Mouse (Mus musculus) erythroblast, embryonic 14.5 days (primary cell): Measurements from ENCODE around the gene Psmd8. TPM values are rescaled to one million over a fixed set of nuclear protein-coding genes. Genes with fewer than 3 reads are reported as not detected.

Source experiments
- H3K27me3 ChIP-seq: 2 replicates; pipeline ENCODE4 v1.6.1; 2012; ENCODE audit warnings: inconsistent platforms; ENCODE audit not compliant: control insufficient read depth
- H3K36me3 ChIP-seq: 2 replicates; pipeline ENCODE4 v1.6.1; 2012; ENCODE audit warnings: mild to moderate bottlenecking, inconsistent platforms; ENCODE audit not compliant: control insufficient read depth
- H3K4me1 ChIP-seq: 2 replicates; pipeline ENCODE4 v1.6.1; 2012; ENCODE audit warnings: inconsistent platforms; ENCODE audit not compliant: control insufficient read depth
- H3K4me3 ChIP-seq: replicated peaks from 2 replicates; pipeline ENCODE3; 2012; ENCODE audit warnings: moderate library complexity, mild to moderate bottlenecking, inconsistent platforms
- H3K9me3 ChIP-seq: 2 replicates; pipeline ENCODE4 v1.6.1; 2012; ENCODE audit warnings: low read length, inconsistent platforms, mixed read lengths; ENCODE audit not compliant: control insufficient read depth
- GATA1 ChIP-seq: IDR thresholded peaks from 2 replicates; pipeline ENCODE4 v1.6.1; 2012; ENCODE audit warnings: low read length, inconsistent platforms, mixed read lengths
- TAL1 ChIP-seq: IDR thresholded peaks from 3 replicates; pipeline ENCODE4 v1.6.1; 2012; ENCODE audit warnings: low read length, inconsistent platforms, mixed read lengths
- polyA plus RNA-seq: library from polyadenylated mRNA; stranded (reverse); fragments of >175 nt; gene quantifications from 2 replicates; pipeline ENCODE4 v1.2.3, GENCODE M21; 2012

Psmd8 gene
- polyA plus RNA-seq, 1 experiment, result 15.7 TPM

DNA sequence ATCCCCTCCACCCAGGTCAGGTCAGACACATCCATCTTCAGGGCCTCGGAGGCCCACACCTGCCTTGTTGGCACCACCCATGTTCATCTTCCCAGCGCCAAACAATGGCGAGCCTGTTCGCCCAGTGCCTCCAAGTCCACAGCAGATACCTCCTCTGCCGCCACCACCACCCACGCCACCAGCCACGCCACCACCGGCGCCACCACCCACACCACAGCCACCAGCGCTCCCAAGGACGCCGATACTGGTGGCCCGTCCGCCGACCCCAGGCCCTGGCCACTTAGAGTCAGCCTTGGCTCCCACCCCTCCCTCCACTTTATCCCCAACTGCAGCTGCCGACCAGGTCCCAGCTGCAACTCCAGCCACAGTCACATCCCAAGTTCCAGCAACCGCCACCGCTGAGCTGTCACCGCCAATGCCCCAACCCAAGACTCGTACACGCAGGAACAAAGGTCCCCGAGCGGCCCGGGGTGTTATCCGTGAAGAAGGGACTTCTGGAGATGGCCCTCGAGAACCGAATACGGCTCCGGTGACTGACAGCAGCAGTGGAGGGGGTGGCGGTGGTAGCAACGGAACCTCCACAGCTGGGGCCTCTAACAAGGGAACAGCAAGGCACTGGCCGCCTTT lies 8.0 kb downstream of the Psmd8 start:
- no peak for TF ChIP-seq GATA1
- no peak for TF ChIP-seq TAL1
- no peak overlapping the region for H3K4me3 ChIP-seq
- H3K36me3 ChIP-seq, result peaks cover 54% of the 10 kb centered on the region
- H3K4me1 ChIP-seq, result peaks cover 36% of the 10 kb centered on the region
- peaks cover 64% of the 10 kb centered on the region for H3K27me3 ChIP-seq
- peaks cover 8% of the 10 kb centered on the region; the same call in 1 of the 2 replicates for H3K9me3 ChIP-seq

GRCm38 (mm10) chr7:29171562-29172097 lies 8.9 kb downstream of the Psmd8 start:
- Histone ChIP-seq H3K4me1 (peaks cover 34% of the 10 kb centered on the region), H3K36me3 (peaks cover 46% of the 10 kb centered on the region), H3K9me3 (peaks cover 8% of the 10 kb centered on the region; the same call in 1 of the 2 replicates), H3K4me3 (no peak overlapping the region), H3K27me3 (peaks cover 71% of the 10 kb centered on the region)
- no peak for TF ChIP-seq GATA1
- TF ChIP-seq TAL1, result no peak

DNA sequence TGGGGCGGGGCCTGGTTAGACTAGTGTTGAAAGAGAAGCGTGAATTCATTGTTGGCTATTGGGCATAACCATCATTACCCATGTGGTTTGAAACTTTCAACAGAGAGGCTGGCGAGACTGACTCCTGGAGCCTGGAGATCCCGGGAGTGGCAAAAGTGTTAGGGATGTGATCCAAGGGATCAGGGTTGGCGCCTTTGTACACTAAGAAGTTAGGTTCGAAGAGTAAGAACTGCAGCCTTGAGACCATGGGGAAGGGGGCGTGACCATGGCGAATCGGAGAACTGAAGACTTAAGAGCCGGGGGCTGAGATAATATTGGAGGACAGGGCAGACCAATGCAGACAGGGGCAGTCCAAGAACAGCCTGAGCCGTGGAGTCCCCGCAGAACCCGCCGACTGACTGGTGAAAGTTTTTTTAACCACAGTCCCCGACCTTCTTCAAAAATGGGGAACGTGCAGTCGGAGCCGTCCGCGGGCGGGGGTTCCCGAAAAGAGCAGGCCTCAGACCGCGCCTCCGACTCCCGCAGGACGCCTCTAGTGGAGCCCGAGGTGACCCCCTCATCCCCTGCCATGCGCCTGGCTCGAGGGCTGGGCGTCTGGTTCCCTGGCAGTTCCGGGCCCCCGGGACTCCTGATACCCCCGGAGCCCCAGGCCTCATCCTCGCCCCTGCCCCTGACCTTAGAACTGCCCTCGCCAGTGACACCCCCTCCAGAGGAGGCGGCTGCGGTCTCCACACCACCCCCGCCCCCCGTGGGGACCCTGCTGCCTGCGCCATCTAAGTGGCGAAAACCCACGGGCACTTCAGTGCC lies 9.5 kb downstream of the Psmd8 start:
- Histone ChIP-seq H3K9me3 (peaks cover 8% of the 10 kb centered on the region; the same call in 1 of the 2 replicates), H3K4me1 (peaks cover 34% of the 10 kb centered on the region), H3K36me3 (peaks cover 39% of the 10 kb centered on the region), H3K27me3 (peaks cover 77% of the 10 kb centered on the region), H3K4me3 (peak overlapping the region; percentile 52)
- TF ChIP-seq GATA1 (no peak), TAL1 (no peak)

DNA sequence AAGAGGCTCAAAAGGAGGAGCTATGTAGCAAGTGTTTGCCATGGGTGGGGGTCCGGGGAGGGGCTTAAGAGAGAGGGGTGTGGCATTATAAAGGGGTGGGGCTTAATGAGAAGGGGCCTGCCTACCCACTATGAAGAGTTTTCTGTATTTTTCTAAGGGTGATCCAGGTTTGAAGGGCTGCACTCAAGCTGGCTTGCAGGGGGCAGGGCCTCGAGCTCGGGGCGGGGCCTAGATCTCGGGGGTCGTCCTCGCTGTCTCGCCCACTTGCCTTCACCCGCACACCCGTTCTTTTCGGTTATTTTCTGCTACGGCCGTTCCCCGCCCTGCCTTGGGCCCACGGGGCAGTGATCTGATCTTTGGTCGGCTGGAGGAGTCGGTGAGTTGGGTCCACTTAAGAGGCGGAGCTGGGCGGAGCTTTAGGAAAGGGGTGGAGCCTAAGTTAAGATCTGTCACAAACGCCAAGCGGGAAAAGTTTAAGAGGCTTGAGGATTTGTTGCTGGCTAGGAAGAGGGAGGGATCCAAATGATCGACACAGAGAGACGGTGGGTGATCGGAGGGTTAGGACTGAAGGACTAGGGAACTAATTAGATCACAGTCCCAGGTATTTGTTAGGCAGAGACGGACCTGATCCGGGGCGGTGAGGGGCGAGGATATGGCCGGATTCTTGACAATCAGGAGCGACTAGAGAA lies 10.3 kb downstream of the Psmd8 start, which contains the start of the genes Ggn and Spred3:
Gene Ggn, plus strand, starts transcription at position 145 of the 689 bp plus-strand sequence.
Gene Spred3, minus strand, starts transcription at position 346 of the 689 bp plus-strand sequence.
- Histone ChIP-seq H3K4me3 (peak within 1 kb of the TSS; percentile 52), H3K9me3 (peaks cover 8% of the 10 kb centered on the region; the same call in 1 of the 2 replicates), H3K4me1 (peaks cover 34% of the 10 kb centered on the region), H3K27me3 (peaks cover 78% of the 10 kb centered on the region), H3K36me3 (peaks cover 32% of the 10 kb centered on the region)
- TF ChIP-seq GATA1 (no peak), TAL1 (no peak)

- Histone ChIP-seq H3K36me3 (peaks cover 24% of the 10 kb centered on the region), H3K9me3 (peaks cover 8% of the 10 kb centered on the region; the same call in 1 of the 2 replicates), H3K4me3 (peak overlapping the region; percentile 52), H3K27me3 (peaks cover 78% of the 10 kb centered on the region), H3K4me1 (peaks cover 34% of the 10 kb centered on the region)
- TF ChIP-seq GATA1, result no peak
- no peak for TF ChIP-seq TAL1
These were observed 11.1 kb downstream of the Psmd8 start for GRCm38 (mm10) chr7:29169231-29170065.

GRCm38 (mm10) chr7:29168791-29169230 lies 11.7 kb downstream of the Psmd8 start:
- Histone ChIP-seq H3K4me3 (no peak overlapping the region), H3K27me3 (peaks cover 77% of the 10 kb centered on the region), H3K36me3 (peaks cover 18% of the 10 kb centered on the region), H3K9me3 (peaks cover 8% of the 10 kb centered on the region; the same call in 1 of the 2 replicates), H3K4me1 (peaks cover 34% of the 10 kb centered on the region)
- no peak for TF ChIP-seq GATA1
- no peak for TF ChIP-seq TAL1

DNA sequence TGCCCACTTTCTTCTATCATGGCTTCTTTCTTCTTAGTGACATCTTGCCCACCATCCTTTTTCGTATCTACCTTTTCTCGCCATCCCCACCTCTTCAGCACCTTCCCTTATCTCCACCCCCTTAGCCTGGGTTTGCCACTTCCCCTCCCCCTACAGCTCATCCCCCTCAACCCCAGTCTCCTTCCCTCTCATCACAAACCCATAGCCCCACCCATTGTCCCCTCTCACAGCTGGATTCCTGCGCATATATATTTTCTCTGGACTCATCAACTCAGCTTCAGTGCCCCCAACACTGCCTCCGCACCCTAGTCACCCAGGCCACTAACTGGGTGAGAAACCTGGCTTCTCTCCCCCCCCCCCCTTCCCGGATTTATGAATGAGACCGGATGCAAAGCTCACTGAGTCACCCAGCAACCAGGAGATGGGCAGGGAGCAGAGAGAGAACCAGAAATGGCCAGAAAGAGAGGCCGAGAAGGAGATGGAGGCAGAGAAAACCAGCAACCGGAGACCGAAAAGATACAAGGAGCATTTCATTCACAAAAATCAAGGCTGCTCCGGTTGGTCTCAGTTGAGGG lies 12.3 kb downstream of the Psmd8 start:
- Histone ChIP-seq H3K4me1 (peaks cover 34% of the 10 kb centered on the region), H3K9me3 (peaks cover 8% of the 10 kb centered on the region; the same call in 1 of the 2 replicates), H3K36me3 (peaks cover 12% of the 10 kb centered on the region), H3K4me3 (no peak overlapping the region), H3K27me3 (peaks cover 71% of the 10 kb centered on the region)
- TF ChIP-seq GATA1, result no peak
- no peak for TF ChIP-seq TAL1
